Mouse (Mus musculus) midbrain, embryonic 16.5 days (tissue): ENCODE results near the gene Mmp24. TPM values are rescaled to one million over a fixed set of nuclear protein-coding genes. Genes with fewer than 3 reads are reported as not detected.

Experiments
- ATAC-seq: fragments of 200-750 bp; cut with Nextera tagmentation; 2 replicates; pipeline ENCODE4 v1.8.0; 2017; ENCODE audit warnings: moderate TSS enrichment
- H3K27ac ChIP-seq: fragments of 300-500 bp; sonication (generic); 2 replicates; pipeline ENCODE4 v1.5.1; 2014; ENCODE audit warnings: mild to moderate bottlenecking, low read length, mixed read lengths
- H3K27me3 ChIP-seq: fragments of 300-500 bp; sonication (generic); 2 replicates; pipeline ENCODE4 v1.6.1; 2014; ENCODE audit warnings: low read depth, low read length, mixed read lengths; ENCODE audit not compliant: control insufficient read depth, insufficient read depth
- H3K36me3 ChIP-seq: fragments of 300-500 bp; sonication (generic); 2 replicates; pipeline ENCODE4 v1.6.1; 2014; ENCODE audit warnings: mild to moderate bottlenecking, low read length, moderate library complexity, mixed read lengths; ENCODE audit not compliant: control insufficient read depth, insufficient read depth
- H3K4me1 ChIP-seq: fragments of 300-500 bp; sonication (generic); 2 replicates; pipeline ENCODE4 v1.6.1; 2014; ENCODE audit warnings: mild to moderate bottlenecking, low read length, mixed read lengths; ENCODE audit not compliant: control insufficient read depth, insufficient read depth
- H3K4me2 ChIP-seq: fragments of 300-500 bp; sonication (generic); 2 replicates; pipeline ENCODE4 v1.6.1; 2014; ENCODE audit warnings: mild to moderate bottlenecking, low read length, mixed read lengths
- H3K4me3 ChIP-seq: fragments of 300-500 bp; sonication (generic); 2 replicates; pipeline ENCODE4 v1.5.1; 2014; ENCODE audit warnings: low read depth, mild to moderate bottlenecking, low read length, moderate library complexity, mixed read lengths
- H3K9ac ChIP-seq: fragments of 300-500 bp; sonication (generic); 2 replicates; pipeline ENCODE4 v1.6.1; 2014; ENCODE audit warnings: low read depth, low read length, mixed read lengths
- H3K9me3 ChIP-seq: fragments of 300-500 bp; sonication (generic); replicated peaks from 2 replicates; pipeline ENCODE4 v1.6.1; 2014; ENCODE audit warnings: mild to moderate bottlenecking, low read length, mixed read lengths; ENCODE audit not compliant: control insufficient read depth, poor library complexity, severe bottlenecking
- WGBS: fragments of 180-500 bp; shearing (Covaris S2); extraction: QIAGEN DNeasy Blood & Tissue Kit; methylation state at CpG from one replicate; pipeline ENCODE4 v1.1.7; 2014; 5-methylcytosine and 5-hydroxymethylcytosine counted together
- polyA plus RNA-seq: library from polyadenylated mRNA; unstranded; fragments of >200 nt; fragmentation: Nextera tagmentation; extraction: Ambion mirVana; gene quantifications from 2 replicates; pipeline ENCODE4 v1.2.1, GENCODE M21; 2015

The Mmp24 gene
- polyA plus RNA-seq, 1 experiment from 2014 or later: 16.7 TPM

DNA sequence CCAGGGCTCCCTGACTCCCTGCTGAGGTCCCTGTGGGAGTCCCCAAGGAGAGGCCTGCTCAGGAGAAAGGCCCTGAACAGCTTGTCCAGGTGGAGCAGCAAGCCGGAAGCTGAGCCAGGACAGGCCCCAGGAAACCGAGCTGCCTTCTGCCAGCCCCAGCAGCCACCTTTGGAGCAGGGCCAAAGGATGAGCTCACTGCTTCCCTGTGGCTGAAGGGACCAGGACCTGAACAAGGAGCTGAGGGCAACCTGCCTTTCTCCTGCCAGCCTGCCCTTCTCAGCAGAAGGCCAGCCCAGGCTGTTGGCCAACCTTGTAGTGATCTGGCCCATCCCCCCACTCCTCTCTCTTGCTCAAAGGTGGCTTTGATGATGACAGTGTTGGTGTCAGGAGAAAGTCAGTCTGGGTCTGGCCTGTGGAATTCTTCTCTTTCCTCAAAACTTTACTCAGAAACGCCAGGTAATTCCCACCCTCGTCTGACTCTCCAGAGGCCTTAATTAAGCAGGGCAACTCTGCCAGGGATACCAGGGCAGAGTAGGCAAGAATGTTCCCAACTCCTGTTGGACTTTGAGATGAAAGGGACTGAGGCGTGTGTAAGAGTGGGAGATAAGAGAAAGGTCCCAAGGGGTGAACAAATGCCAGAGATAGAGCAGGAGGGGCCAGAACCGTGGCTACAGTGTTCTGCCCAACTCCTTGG is 30.2 kb downstream of the Mmp24 start:
- ATAC-seq: no peak
- Histone ChIP-seq H3K4me1 (no peaks in the 10 kb centered on the region), H3K9ac (no peak overlapping the region), H3K27me3 (no peaks in the 10 kb centered on the region), H3K4me3 (no peak overlapping the region), H3K36me3 (peaks cover 20% of the 10 kb centered on the region), H3K9me3 (no peaks in the 10 kb centered on the region), H3K4me2 (no peak overlapping the region), H3K27ac (no peak overlapping the region)
- 61% methylated on average over 6 of the region's 6 CpGs for WGBS

GRCm38 (mm10) chr2:155805925-155806255 is 30.7 kb downstream of the Mmp24 start:
- peaks cover 17% of the 10 kb centered on the region for H3K36me3 ChIP-seq
- no peaks in the 10 kb centered on the region for H3K4me1 ChIP-seq
- no peak for ATAC-seq
- H3K27me3 ChIP-seq: no peaks in the 10 kb centered on the region
- WGBS: 87% methylated on average over 6 of the region's 6 CpGs
- no peak overlapping the region for H3K27ac ChIP-seq
- H3K9me3 ChIP-seq: no peaks in the 10 kb centered on the region
- no peak overlapping the region for H3K4me3 ChIP-seq
- H3K9ac ChIP-seq: no peak overlapping the region
- no peak overlapping the region for H3K4me2 ChIP-seq

GRCm38 (mm10) chr2:155806548-155806947 is 31.4 kb downstream of the Mmp24 start:
- Histone ChIP-seq H3K4me3 (no peak overlapping the region), H3K9ac (no peak overlapping the region), H3K27me3 (no peaks in the 10 kb centered on the region), H3K27ac (no peak overlapping the region), H3K4me2 (no peak overlapping the region), H3K4me1 (no peaks in the 10 kb centered on the region), H3K9me3 (no peaks in the 10 kb centered on the region), H3K36me3 (peaks cover 16% of the 10 kb centered on the region; the same call in 1 of the 2 replicates)
- WGBS: 83% methylated on average over 5 of the region's 5 CpGs
- no peak for ATAC-seq

- WGBS: 82% methylated on average over 4 of the region's 4 CpGs
- no peak overlapping the region for H3K4me3 ChIP-seq
- ATAC-seq: no peak
- no peaks in the 10 kb centered on the region for H3K4me1 ChIP-seq
- H3K36me3 ChIP-seq: peaks cover 10% of the 10 kb centered on the region; the same call in 1 of the 2 replicates
- no peaks in the 10 kb centered on the region for H3K27me3 ChIP-seq
- H3K27ac ChIP-seq: no peak overlapping the region
- H3K4me2 ChIP-seq: no peak overlapping the region
- H3K9me3 ChIP-seq: no peaks in the 10 kb centered on the region
- no peak overlapping the region for H3K9ac ChIP-seq
Observed at GRCm38 (mm10) chr2:155807408-155807807, 32.3 kb downstream of the Mmp24 start.

- Histone ChIP-seq H3K27me3 (no peaks in the 10 kb centered on the region), H3K4me1 (no peaks in the 10 kb centered on the region), H3K4me2 (no peak overlapping the region), H3K27ac (no peak overlapping the region), H3K36me3 (peaks cover 19% of the 10 kb centered on the region), H3K9me3 (no peaks in the 10 kb centered on the region), H3K4me3 (no peak overlapping the region), H3K9ac (no peak overlapping the region)
- no peak for ATAC-seq
- 89% methylated on average over 4 of the region's 4 CpGs for WGBS
Observed at GRCm38 (mm10) chr2:155809620-155810019, 34.5 kb downstream of the Mmp24 start.

DNA sequence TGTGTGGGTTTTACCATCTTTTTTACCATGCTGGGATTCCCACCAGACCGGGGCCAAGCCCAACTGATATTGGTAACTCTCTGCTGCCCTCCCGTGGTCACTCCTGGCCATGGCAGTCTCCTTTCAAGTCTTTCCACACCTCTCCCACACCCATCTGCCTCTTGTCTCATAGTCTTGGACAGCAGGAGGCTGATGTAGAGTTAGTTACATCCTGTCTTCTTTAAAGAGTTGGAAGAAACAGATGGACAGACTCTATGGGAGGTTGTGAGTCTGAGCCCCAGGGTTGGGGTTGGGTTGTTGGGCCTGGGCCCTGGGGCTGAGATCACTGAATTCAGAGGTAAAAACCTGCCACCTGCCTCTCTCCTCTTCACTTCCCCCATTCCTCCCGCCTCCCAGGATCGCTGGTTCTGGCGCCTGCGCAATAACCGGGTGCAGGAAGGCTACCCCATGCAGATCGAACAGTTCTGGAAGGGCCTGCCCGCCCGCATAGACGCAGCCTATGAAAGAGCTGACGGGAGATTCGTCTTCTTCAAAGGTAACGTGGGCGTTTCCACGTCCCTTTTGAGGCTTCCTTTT is 36.8 kb downstream of the Mmp24 start:
- H3K9me3 ChIP-seq: no peaks in the 10 kb centered on the region
- H3K4me3 ChIP-seq: no peak overlapping the region
- 44% methylated on average over 16 of the region's 16 CpGs for WGBS
- ATAC-seq: no peak
- no peaks in the 10 kb centered on the region for H3K4me1 ChIP-seq
- no peak overlapping the region for H3K9ac ChIP-seq
- no peak overlapping the region for H3K27ac ChIP-seq
- peaks cover 19% of the 10 kb centered on the region for H3K36me3 ChIP-seq
- H3K4me2 ChIP-seq: no peak overlapping the region
- no peaks in the 10 kb centered on the region for H3K27me3 ChIP-seq

GRCm38 (mm10) chr2:155812637-155813036 is 37.5 kb downstream of the Mmp24 start:
- no peak overlapping the region for H3K27ac ChIP-seq
- no peak for ATAC-seq
- 87% methylated on average over 4 of the region's 4 CpGs for WGBS
- peaks cover 19% of the 10 kb centered on the region for H3K36me3 ChIP-seq
- peaks cover 2% of the 10 kb centered on the region; the same call in 1 of the 2 replicates for H3K4me1 ChIP-seq
- no peak overlapping the region for H3K4me2 ChIP-seq
- H3K27me3 ChIP-seq: no peaks in the 10 kb centered on the region
- H3K4me3 ChIP-seq: no peak overlapping the region
- no peaks in the 10 kb centered on the region for H3K9me3 ChIP-seq
- H3K9ac ChIP-seq: no peak overlapping the region

DNA sequence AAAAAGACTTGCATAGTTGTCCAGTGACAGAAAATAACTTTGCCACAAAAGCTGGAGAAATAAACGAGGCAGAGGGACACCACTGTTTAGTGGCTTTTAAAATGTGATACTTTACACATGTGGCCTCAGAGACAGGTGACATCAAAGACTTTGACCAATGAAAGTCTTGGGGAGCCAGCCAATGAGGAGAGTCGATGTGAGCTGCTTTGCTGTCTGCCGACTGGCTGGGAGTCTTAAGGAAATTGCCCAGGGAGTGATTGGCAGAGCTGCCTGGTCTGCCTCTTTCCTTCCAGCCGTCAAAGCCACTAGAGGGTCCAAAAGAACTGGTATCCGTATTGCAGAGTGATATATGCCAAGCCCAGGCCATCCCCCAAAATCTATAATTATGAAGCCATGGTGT is 39.7 kb downstream of the Mmp24 start:
- no peaks in the 10 kb centered on the region for H3K9me3 ChIP-seq

DNA sequence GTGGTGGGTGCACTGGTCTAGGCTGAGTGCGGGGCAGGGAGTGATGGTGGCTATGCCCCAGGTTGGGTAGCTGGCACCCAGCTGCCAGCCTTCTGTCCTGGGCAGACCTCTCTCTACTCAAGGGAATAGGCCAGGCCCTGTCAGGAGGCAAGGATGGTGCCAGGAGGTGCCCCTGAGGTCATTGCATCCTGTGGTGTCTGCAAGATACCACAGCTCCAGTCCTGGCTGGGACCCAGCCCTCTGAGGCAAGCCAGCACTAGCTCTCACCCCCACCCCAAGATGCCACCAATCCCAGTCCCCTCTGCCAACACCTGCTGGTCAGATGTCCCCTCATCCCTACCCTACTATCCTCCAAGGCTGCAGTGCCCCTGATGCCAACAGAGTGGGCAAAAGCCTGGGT is 41.0 kb downstream of the Mmp24 start:
- H3K9ac ChIP-seq: no peak overlapping the region
- peaks cover 15% of the 10 kb centered on the region for H3K4me1 ChIP-seq
- H3K27ac ChIP-seq: no peak overlapping the region
- no peak overlapping the region for H3K4me2 ChIP-seq
- peaks cover 12% of the 10 kb centered on the region for H3K36me3 ChIP-seq
- ATAC-seq: no peak
- 90% methylated on average over 1 of the region's 1 CpGs for WGBS
- H3K4me3 ChIP-seq: no peak overlapping the region
- H3K9me3 ChIP-seq: no peaks in the 10 kb centered on the region
- H3K27me3 ChIP-seq: no peaks in the 10 kb centered on the region

More for the DNA sequence above, 39.7 kb downstream of the Mmp24 start:
- 33% methylated on average over 5 of the region's 5 CpGs for WGBS
- ATAC-seq: no peak
- no peak overlapping the region for H3K9ac ChIP-seq
- no peak overlapping the region for H3K4me2 ChIP-seq
- H3K27ac ChIP-seq: no peak overlapping the region
- H3K4me3 ChIP-seq: no peak overlapping the region
- peaks cover 15% of the 10 kb centered on the region for H3K4me1 ChIP-seq
- H3K27me3 ChIP-seq: no peaks in the 10 kb centered on the region
- H3K36me3 ChIP-seq: peaks cover 19% of the 10 kb centered on the region
